Mouse (Mus musculus): ENCODE results near the gene Dlg2.

DNA sequence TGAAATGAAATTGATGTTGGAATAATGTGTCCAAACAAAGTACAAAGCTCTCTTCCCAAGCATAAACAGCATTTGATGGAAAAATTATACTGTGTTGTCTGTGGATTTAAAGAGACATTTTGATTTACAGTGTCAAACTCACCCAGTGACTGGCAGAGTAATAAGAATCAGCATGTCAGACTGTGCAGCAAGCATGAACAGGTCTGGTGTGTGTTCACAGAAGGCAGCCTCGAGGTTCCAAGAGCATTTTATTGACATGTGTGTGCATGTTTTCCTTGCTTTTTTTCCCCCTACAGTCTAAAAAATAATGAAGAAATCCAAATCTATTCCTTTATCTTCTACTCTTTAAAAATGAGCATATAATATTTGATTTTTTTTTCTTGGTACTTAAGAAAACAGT, 1924.1 kb downstream of the Dlg2 start:
- TF ChIP-seq CTCF (IDR thresholded peaks at IDR 0.05; ENCODE audit: insufficient read depth, low read length) (no peak), POLR2A (IDR thresholded peaks at IDR 0.05; ENCODE audit: borderline replicate concordance, extremely low read depth, low read depth, low read length) (no peak)
